Mouse (Mus musculus) C2C12 (cell line): ENCODE results near the gene Sorbs1. TPM values are rescaled to one million over a fixed set of nuclear protein-coding genes. Genes with fewer than 3 reads are reported as not detected.

Experiments
- H3K27me3 ChIP-seq: one replicate; pipeline ENCODE4 v1.6.1; 2011; ENCODE audit not compliant: control insufficient read depth, insufficient read depth, insufficient read length
- H3K36me3 ChIP-seq: one replicate; pipeline ENCODE4 v1.6.1; 2011; ENCODE audit not compliant: control insufficient read depth, insufficient read depth
- H3K4me3 ChIP-seq: one replicate; pipeline ENCODE4 v1.5.1; 2011; ENCODE audit warnings: mild to moderate bottlenecking, control low read depth; ENCODE audit not compliant: poor library complexity, insufficient read depth, severe bottlenecking
- H3K79me2 ChIP-seq: one replicate; pipeline ENCODE4 v1.6.1; 2011; ENCODE audit not compliant: control insufficient read depth, insufficient read depth
- H3K79me3 ChIP-seq: one replicate; pipeline ENCODE4 v1.6.1; 2011; ENCODE audit warnings: low read depth, control low read depth
- H3ac ChIP-seq: one replicate; pipeline ENCODE3; 2011; ENCODE audit warnings: low read depth; ENCODE audit not compliant: control insufficient read depth, insufficient read length
- CEBPB ChIP-seq: IDR thresholded peaks from one replicate; pipeline ENCODE4 v1.6.1; 2011; ENCODE audit warnings: low read depth, mild to moderate bottlenecking, control low read depth, moderate library complexity
- CTCF ChIP-seq: IDR thresholded peaks from one replicate; pipeline ENCODE4 v1.5.1; 2011; ENCODE audit not compliant: control insufficient read depth, insufficient read depth, insufficient read length
- FOSL1 ChIP-seq: IDR thresholded peaks from one replicate; pipeline ENCODE4 v1.8.0; 2011; ENCODE audit warnings: mild to moderate bottlenecking, low read length; ENCODE audit not compliant: poor library complexity, insufficient read depth, severe bottlenecking
- MAX ChIP-seq: IDR thresholded peaks from one replicate; pipeline ENCODE4 v1.6.1; 2011; ENCODE audit warnings: mild to moderate bottlenecking, control low read depth
- MYOD1 ChIP-seq: IDR thresholded peaks from one replicate; pipeline ENCODE4 v1.6.1; 2011; ENCODE audit warnings: low read depth; ENCODE audit not compliant: control insufficient read depth, insufficient read length
- MYOG ChIP-seq: IDR thresholded peaks from one replicate; pipeline ENCODE4 v1.6.1; 2011; ENCODE audit not compliant: control insufficient read depth, insufficient read length; ENCODE audit errors: extremely low read depth
- USF1 ChIP-seq: IDR thresholded peaks from one replicate; pipeline ENCODE4 v1.6.1; 2011; ENCODE audit warnings: low read depth, mild to moderate bottlenecking, control low read depth, moderate library complexity
- polyA plus RNA-seq: library from polyadenylated mRNA; unstranded; fragments of >200 nt; fragmentation: generic; extraction: Trizol; gene quantifications from one replicate; pipeline ENCODE4 v1.2.1, GENCODE M21; 2012; ENCODE audit warnings: missing spikeins

The Sorbs1 gene
- polyA plus RNA-seq, 1 experiment: 9.0 TPM

DNA sequence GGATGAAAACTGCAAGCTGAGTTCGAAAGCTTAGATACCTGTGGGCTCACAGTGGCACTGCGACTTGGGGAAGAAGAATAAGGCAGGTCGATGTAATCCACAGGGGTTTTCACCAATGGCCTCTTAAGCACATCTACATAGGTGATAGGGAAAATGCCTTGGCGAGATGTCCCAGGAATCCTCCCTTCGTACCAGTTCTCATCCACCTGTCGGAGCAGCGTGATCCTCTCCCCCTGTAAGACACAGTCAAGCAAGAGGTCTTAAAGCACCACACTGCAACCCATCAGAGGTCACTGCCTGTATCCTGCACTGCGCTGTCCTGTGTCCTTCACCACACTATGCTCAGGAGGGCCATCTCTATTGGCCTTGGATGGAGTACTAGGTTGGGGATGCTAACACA, 201.9 kb downstream of the Sorbs1 start:
- TF ChIP-seq FOSL1 (no peak), MYOD1 (no peak), USF1 (no peak), CEBPB (no peak), MYOG (no peak), CTCF (no peak), MAX (no peak)

GRCm38 (mm10) chr19:40310410-40311130, 203.0 kb downstream of the Sorbs1 start:
- Histone ChIP-seq H3K4me3 (no peak overlapping the region), H3K36me3 (no peaks in the 10 kb centered on the region), H3ac (no peak overlapping the region), H3K27me3 (no peaks in the 10 kb centered on the region), H3K79me2 (no peaks in the 10 kb centered on the region), H3K79me3 (no peaks in the 10 kb centered on the region)
- TF ChIP-seq MAX (no peak), FOSL1 (no peak), USF1 (no peak), MYOG (no peak), CEBPB (no peak), MYOD1 (no peak), CTCF (no peak)

More for the DNA sequence above, 201.9 kb downstream of the Sorbs1 start:
- Histone ChIP-seq H3K79me3 (no peaks in the 10 kb centered on the region), H3K27me3 (no peaks in the 10 kb centered on the region), H3K79me2 (no peaks in the 10 kb centered on the region), H3K4me3 (no peak overlapping the region), H3ac (no peak overlapping the region), H3K36me3 (no peaks in the 10 kb centered on the region)

- Histone ChIP-seq H3K27me3 (no peaks in the 10 kb centered on the region), H3K36me3 (no peaks in the 10 kb centered on the region), H3ac (no peak overlapping the region), H3K79me3 (no peaks in the 10 kb centered on the region), H3K4me3 (no peak overlapping the region), H3K79me2 (no peaks in the 10 kb centered on the region)
- TF ChIP-seq MYOG (no peak), MAX (no peak), MYOD1 (no peak), FOSL1 (no peak), CEBPB (no peak), CTCF (no peak), USF1 (no peak)
Observed at GRCm38 (mm10) chr19:40309911-40310310, 203.7 kb downstream of the Sorbs1 start.

DNA sequence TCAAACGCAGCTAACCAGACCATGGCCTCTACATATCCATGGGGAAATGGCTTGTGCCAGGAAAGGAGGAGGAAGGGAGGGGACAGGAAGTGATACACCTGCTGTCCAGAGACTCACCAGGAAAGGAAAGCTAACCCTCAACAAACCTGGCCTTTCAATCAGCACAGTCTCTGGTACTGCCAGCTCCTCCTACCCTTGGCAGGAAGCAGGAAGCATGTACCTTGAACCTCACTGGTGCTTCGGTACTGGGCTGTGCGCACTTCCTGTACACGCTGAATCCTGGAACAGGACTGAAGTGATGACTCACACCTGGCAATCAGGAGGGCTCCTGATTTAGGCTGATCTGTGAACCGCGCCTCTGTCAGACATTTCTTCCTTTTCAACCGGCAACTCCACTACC, 206.0 kb downstream of the Sorbs1 start:
- H3K79me2 ChIP-seq: no peaks in the 10 kb centered on the region

DNA sequence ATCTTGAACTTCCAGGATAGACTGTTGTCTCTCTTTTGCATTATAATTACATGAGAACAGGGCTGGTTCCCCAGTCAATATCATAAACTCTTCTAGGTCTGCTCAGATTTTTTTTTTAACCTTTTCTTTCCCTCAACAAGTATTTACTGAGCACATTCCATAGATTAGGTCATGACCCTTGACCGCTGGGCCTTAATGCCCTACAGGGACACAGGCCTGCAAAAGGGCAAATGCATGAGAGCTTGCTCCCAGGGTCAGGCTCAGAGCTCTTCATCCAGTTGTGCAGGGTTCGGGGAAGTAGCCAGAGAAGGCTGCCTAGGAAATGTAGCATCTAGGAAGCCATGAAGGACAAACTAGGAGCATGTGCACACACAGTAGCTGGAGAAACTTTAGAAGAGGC, 206.9 kb downstream of the Sorbs1 start:
- TF ChIP-seq MYOD1: no peak
- no peak for TF ChIP-seq MAX
- TF ChIP-seq CTCF: no peak
- TF ChIP-seq MYOG: no peak
- TF ChIP-seq FOSL1: no peak
- no peak overlapping the region for H3K4me3 ChIP-seq
- no peaks in the 10 kb centered on the region for H3K36me3 ChIP-seq
- no peak overlapping the region for H3ac ChIP-seq
- H3K27me3 ChIP-seq: no peaks in the 10 kb centered on the region
- H3K79me2 ChIP-seq: no peaks in the 10 kb centered on the region
- H3K79me3 ChIP-seq: no peaks in the 10 kb centered on the region

More for the DNA sequence above, 206.0 kb downstream of the Sorbs1 start:
- Histone ChIP-seq H3K4me3 (no peak overlapping the region), H3K36me3 (no peaks in the 10 kb centered on the region), H3K79me3 (no peaks in the 10 kb centered on the region), H3K27me3 (no peaks in the 10 kb centered on the region), H3ac (no peak overlapping the region)
- TF ChIP-seq FOSL1: no peak
- TF ChIP-seq USF1: no peak
- TF ChIP-seq MYOD1: no peak
- no peak for TF ChIP-seq CTCF
- no peak for TF ChIP-seq MAX
- TF ChIP-seq CEBPB: no peak
- no peak for TF ChIP-seq MYOG

DNA sequence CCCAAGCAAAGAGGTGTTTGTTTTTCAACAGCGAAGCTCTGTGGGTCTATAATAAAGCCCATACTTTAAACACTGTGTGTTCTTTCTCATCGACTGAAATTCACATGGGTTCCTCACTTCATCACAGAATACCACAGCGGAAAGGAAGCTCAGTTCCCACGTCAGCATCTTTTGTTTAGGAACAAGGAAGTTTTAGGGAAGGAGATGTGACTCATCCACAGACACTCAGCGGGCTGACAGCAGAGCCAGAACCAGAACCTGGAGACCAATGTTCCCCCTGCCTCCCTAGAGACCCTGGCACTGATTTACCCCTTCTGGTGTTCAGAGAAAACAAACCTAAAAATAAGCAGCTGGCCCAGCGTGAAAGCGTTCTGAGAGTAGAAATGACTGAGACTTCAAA, 208.1 kb downstream of the Sorbs1 start:
- Histone ChIP-seq H3K4me3 (no peak overlapping the region), H3K79me2 (no peaks in the 10 kb centered on the region), H3ac (no peak overlapping the region), H3K79me3 (no peaks in the 10 kb centered on the region), H3K36me3 (no peaks in the 10 kb centered on the region), H3K27me3 (no peaks in the 10 kb centered on the region)
- TF ChIP-seq MYOD1 (no peak), CEBPB (no peak)
